Mouse (Mus musculus) liver, embryonic 14.5 days (tissue): Measurements from ENCODE around the gene Gm5134. TPM values are rescaled to one million over a fixed set of nuclear protein-coding genes. Genes with fewer than 3 reads are reported as not detected.

Source experiments
- ATAC-seq: fragments of 200-750 bp; cut with Nextera tagmentation; 2 replicates; pipeline ENCODE4 v1.8.0; 2017; ENCODE audit warnings: moderate number of reproducible peaks, mild to moderate bottlenecking, moderate library complexity; ENCODE audit not compliant: insufficient read depth
- DNase-seq, 3 experiments: peaks; one replicate each; pipeline ENCODE4 v3.0.0-alpha.2; 2012 to 2013; ENCODE audit warnings: low read depth in 3 of 3, low spot score in 3 of 3
- H3K27ac ChIP-seq: fragments of 300-500 bp; sonication (generic); 2 replicates; pipeline ENCODE4 v1.5.1; 2014; ENCODE audit warnings: moderate library complexity, mild to moderate bottlenecking, control low read depth, inconsistent platforms
- H3K27me3 ChIP-seq: fragments of 300-500 bp; sonication (generic); 2 replicates; pipeline ENCODE4 v1.6.1; 2014; ENCODE audit warnings: mild to moderate bottlenecking, low read length, moderate library complexity; ENCODE audit not compliant: control insufficient read depth, insufficient read depth
- H3K36me3 ChIP-seq: fragments of 300-500 bp; sonication (generic); replicated peaks from 2 replicates; pipeline ENCODE4 v1.6.1; 2014; ENCODE audit warnings: low read depth; ENCODE audit not compliant: control insufficient read depth, insufficient read depth
- H3K4me1 ChIP-seq, 2 experiments: fragments of 200-500 bp in 1 of 2; fragments of 300-500 bp in 1 of 2; sonication (generic) in 1 of 2; replicated peaks; 2 replicates each; pipeline ENCODE4 v1.6.1; 2012 to 2014; ENCODE audit warnings: antibody characterized with exemption in 1 of 2, inconsistent platforms in 1 of 2, low read length in 1 of 2; ENCODE audit not compliant: control insufficient read depth in 2 of 2, insufficient read depth in 2 of 2
- H3K4me2 ChIP-seq: fragments of 300-500 bp; sonication (generic); 2 replicates; pipeline ENCODE4 v1.6.1; 2014; ENCODE audit warnings: low read depth, mild to moderate bottlenecking, control low read depth, moderate library complexity
- H3K4me3 ChIP-seq, 2 experiments: fragments of 200-500 bp in 1 of 2; fragments of 300-500 bp in 1 of 2; sonication (generic) in 1 of 2; 2 replicates each; pipeline ENCODE4 v1.5.1; 2012 to 2014; ENCODE audit warnings: low read depth in 2 of 2, low read length in 2 of 2, mild to moderate bottlenecking in 2 of 2, control low read depth in 1 of 2, inconsistent platforms in 1 of 2, moderate library complexity in 1 of 2; ENCODE audit not compliant: insufficient read depth in 1 of 2
- H3K9ac ChIP-seq: fragments of 300-500 bp; sonication (generic); replicated peaks from 2 replicates; pipeline ENCODE4 v1.6.1; 2014; ENCODE audit warnings: mild to moderate bottlenecking, control low read depth, moderate library complexity
- H3K9me3 ChIP-seq: fragments of 300-500 bp; sonication (generic); 2 replicates; pipeline ENCODE4 v1.6.1; 2016; ENCODE audit warnings: low read length, mixed read lengths; ENCODE audit not compliant: control insufficient read depth
- CTCF ChIP-seq: IDR thresholded peaks from 2 replicates; pipeline ENCODE4 v1.5.1; 2016; ENCODE audit warnings: antibody characterized with exemption, low read depth, control low read depth
- EP300 ChIP-seq: IDR thresholded peaks from 2 replicates; pipeline ENCODE4 v1.6.1; 2016; ENCODE audit warnings: antibody characterized with exemption, low read depth
- WGBS: fragments of 180-500 bp; shearing (Covaris S2); extraction: QIAGEN DNeasy Blood & Tissue Kit; methylation state at CpG from one replicate; pipeline ENCODE4 v1.1.7; 2014; ENCODE audit not compliant: insufficient replicate concordance; 5-methylcytosine and 5-hydroxymethylcytosine counted together
- polyA plus RNA-seq, 2 experiments: library from polyadenylated mRNA; depleted of rRNA in 1 of 2; stranded (reverse) in 1 of 2; unstranded in 1 of 2; fragments of >200 nt; fragmentation: Nextera tagmentation in 1 of 2; extraction: Ambion mirVana in 1 of 2; gene quantifications; 2 replicates each; pipeline versions ENCODE4 v1.2.1 to v1.2.3; 2012 to 2014

Gene Gm5134
- polyA plus RNA-seq, 2 experiments, result 0.08 TPM; not detected in 1

DNA sequence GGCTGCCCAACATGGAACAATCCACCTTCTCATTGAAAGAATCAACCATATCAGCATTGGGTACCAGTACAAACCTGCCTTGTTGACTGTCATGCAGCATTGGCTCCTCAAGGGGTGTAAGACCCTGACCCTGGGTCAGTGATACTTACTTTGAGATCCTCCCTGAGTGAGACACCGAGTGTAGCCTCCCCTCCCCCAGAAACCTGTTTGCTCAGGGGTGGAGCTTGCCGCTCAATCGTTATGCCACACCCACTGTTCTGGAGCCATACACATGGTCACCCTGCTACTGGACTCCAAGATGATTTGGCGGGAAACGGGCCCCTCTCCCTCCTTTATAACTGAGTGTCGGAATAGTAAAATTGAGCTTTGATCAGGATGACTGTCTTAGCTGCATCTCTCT, 69.6 kb downstream of the Gm5134 start:
- ATAC-seq (no peak), DNase-seq (no peak)
- no peak overlapping the region for H3K4me3 ChIP-seq
- no peaks in the 10 kb centered on the region for H3K27me3 ChIP-seq
- H3K4me2 ChIP-seq, result no peak overlapping the region
- no peaks in the 10 kb centered on the region for H3K36me3 ChIP-seq
- WGBS, result 85% methylated on average over 6 of the region's 6 CpGs
- no peak overlapping the region for H3K9ac ChIP-seq
- H3K9me3 ChIP-seq, result no peaks in the 10 kb centered on the region
- no peak for TF ChIP-seq EP300
- H3K27ac ChIP-seq, result no peak overlapping the region
- H3K4me1 ChIP-seq, result peaks cover 0 to 10% of the 10 kb centered on the region in 2 experiments

DNA sequence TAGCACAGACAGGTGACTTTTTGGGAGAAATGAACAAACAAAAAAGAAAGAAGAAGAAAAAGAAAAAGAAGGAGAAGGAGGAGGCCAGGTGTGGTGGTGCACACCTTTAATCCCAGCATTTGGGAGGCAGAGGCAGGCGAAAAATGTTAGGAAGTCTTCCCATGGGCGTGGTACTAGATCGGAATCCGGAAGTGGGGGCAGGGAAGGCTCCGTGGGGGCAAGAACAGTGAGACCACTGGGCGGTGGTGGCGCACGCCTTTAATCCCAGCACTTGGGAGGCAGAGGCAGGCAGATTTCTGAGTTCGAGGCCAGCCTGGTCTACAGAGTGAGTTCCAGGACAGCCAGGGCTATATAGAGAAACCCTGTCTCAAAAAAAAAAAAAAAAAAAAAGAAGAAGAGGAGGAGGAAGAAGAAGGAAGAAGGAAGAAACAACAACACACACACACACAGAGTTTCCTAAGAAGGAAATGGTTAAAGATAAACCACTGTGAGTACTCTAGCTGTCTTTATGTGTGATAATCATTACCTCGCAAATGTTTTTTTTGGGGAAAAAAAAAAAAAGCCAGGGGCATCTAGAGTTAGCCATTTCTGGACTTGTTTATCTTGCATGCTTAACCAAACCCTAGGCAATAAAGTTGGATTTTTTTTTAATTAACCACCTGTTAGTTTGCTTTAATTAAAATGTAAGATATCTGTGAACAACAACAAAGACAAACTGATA, 71.3 kb downstream of the Gm5134 start:
- Histone ChIP-seq H3K4me3 (no peak overlapping the region), H3K9me3 (no peaks in the 10 kb centered on the region), H3K4me2 (no peak overlapping the region), H3K36me3 (no peaks in the 10 kb centered on the region), H3K4me1 (peaks cover 0 to 14% of the 10 kb centered on the region in 2 experiments), H3K27ac (no peak overlapping the region), H3K27me3 (no peaks in the 10 kb centered on the region), H3K9ac (no peak overlapping the region)
- TF ChIP-seq CTCF, result no peak
- no peak for TF ChIP-seq EP300
- no peak for ATAC-seq
- no peak for DNase-seq
- 71% methylated on average over 10 of the region's 10 CpGs for WGBS

DNA sequence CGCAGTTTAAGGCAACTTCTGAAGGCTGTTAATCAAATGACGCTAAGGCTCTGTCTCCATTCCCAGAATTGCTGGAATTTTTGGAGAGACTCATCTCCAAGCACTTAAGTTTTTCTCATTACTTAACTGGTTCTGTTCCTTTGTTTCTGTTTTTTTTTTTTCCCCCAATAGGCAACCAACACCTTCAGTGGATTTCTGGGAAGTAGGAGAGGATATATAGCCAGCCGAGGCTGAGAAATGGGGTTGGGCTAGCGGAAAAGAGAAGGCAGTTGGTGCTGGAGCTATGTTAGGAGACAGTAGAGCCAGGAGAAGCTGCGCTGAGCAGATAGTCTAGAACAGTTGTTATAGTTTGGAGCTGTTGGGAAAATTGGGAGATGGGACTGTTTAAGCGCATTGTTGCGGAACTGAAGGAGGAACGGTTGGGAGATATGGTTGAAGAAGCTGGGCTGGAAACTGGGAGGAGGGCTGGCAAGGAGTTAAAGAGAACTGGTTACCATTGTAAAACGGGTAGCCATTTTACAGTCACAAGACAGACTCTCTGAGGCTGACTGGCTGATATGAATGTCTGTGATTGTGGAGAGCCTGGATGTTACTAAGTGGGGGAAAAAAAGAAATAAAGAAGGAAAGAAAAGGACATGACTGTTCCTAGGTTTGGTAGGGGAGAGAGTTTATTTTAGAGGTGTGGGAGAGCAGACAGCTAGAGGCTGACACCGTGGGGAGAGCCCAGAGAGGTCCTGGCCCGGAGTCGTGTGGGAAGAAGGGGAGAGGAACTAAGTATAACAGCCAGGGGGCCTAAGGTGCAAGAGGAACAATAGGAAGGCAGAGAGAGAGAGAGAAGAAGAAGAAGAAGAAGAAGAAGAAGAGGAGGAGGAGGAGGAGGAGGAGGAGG, 73.1 kb downstream of the Gm5134 start:
- peaks cover 4 to 12% of the 10 kb centered on the region in 2 experiments; a peak in 2 of 4 replicates for H3K4me1 ChIP-seq
- no peak overlapping the region for H3K4me2 ChIP-seq
- DNase-seq (no peak), ATAC-seq (no peak)
- no peak for TF ChIP-seq EP300
- TF ChIP-seq CTCF, result no peak
- H3K36me3 ChIP-seq, result no peaks in the 10 kb centered on the region
- no peak overlapping the region for H3K27ac ChIP-seq
- WGBS, result 49% methylated on average over 12 of the region's 12 CpGs
- no peak overlapping the region for H3K4me3 ChIP-seq
- H3K27me3 ChIP-seq, result no peaks in the 10 kb centered on the region
- H3K9ac ChIP-seq, result no peak overlapping the region
- no peaks in the 10 kb centered on the region for H3K9me3 ChIP-seq

DNA sequence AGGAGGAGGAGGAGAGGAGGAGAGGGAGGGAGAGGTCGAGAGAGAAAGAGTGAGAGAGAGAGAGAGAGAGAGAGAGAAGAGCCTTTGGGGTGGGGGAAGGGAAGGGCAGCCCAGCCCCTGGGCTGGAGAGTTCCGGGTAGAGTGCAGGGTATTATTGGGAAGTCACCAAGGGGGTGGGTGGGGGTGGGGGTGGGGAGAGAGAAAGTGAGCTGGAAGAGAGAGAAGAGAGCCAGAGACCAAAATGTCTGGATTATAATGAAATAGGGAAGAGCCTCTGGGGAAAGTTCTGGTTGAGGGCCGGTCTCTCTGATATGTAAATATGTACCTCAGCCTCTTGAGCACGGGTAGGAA, 73.7 kb downstream of the Gm5134 start:
- Histone ChIP-seq H3K36me3 (no peaks in the 10 kb centered on the region), H3K27ac (no peak overlapping the region), H3K9me3 (no peaks in the 10 kb centered on the region), H3K9ac (no peak overlapping the region), H3K27me3 (no peaks in the 10 kb centered on the region), H3K4me3 (no peak overlapping the region), H3K4me2 (no peak overlapping the region), H3K4me1 (peaks cover 4 to 12% of the 10 kb centered on the region in 2 experiments; a peak in 2 of 4 replicates)
- WGBS, result 14% methylated on average over 4 of the region's 4 CpGs
- ATAC-seq (no peak), DNase-seq (no peak)
- TF ChIP-seq CTCF (no peak), EP300 (no peak)

DNA sequence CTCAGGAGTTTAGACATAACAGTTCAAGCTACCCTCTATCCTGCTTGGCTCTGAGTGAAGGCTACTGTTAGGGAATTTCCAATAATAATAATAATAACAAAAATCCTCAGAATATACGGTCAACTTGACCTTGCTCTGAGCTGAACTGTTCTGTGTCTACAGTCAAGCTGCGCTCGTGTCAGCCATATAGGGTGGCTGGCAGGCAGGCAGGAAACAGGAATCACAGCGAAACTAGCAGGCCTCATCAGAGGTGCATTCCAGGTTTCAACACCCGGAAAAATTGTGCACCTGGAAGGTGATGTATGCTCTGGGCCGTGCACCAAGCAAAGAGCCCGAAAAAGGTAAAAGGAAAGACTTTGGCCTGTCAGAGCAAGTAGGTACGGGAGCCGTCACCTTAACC, 74.1 kb downstream of the Gm5134 start:
- Histone ChIP-seq H3K9ac (no peak overlapping the region), H3K4me2 (no peak overlapping the region), H3K27ac (no peak overlapping the region), H3K9me3 (no peaks in the 10 kb centered on the region), H3K27me3 (no peaks in the 10 kb centered on the region), H3K4me3 (no peak overlapping the region), H3K4me1 (peaks cover 4 to 16% of the 10 kb centered on the region in 2 experiments; a peak in 3 of 4 replicates), H3K36me3 (no peaks in the 10 kb centered on the region)
- ATAC-seq (no peak), DNase-seq (no peak)
- TF ChIP-seq EP300 (no peak), CTCF (no peak)
- 59% methylated on average over 9 of the region's 9 CpGs for WGBS
